Mouse (Mus musculus) adrenal gland, adult 18-20 months (tissue): ENCODE measurements at regions not wholly inside any gene's neighbourhood (a gene's known extent, or its start where the extent isn't known, plus 50 kb on each side); places are given as distances from the start of the nearest gene placed in this dataset.
A peak's percentile ranks its signal among the peaks of the same experiment; 100 is the strongest.
"Not testable (repeated sequence)": the region's sequence is repeated elsewhere in the genome, so short reads cannot be mapped to it uniquely, and the experiment has no call there.

Experiments used
- DNase-seq, 2 experiments: peaks; one replicate each; pipeline ENCODE4 v3.0.0; 2021 to 2022; ENCODE audit warnings: low spot score in 2 of 2

- no peak for DNase-seq
Measured at GRCm38 (mm10) chr9:84461441-84461840, 536.5 kb downstream of the Bckdhb start.

DNA sequence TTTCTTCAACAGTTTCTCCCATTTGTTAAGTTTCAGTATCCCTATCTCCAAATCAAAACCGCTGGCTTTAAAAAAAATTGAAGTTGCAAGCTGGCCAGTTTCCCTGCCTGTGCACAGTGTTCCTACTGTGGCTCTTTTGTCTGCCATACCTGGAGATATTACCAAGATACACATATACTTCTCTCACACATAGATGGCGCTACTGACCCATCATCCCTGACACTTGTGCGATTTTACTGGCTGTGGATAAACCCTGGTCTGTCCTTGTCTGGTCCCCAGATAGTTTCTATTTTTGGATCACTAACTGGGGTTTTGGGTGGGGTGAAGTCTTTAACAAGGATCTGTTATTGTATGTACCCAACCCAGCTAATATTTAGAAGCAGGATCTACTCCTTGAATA, 541.8 kb downstream of the Bckdhb start:
- DNase-seq = peak in 1 of 2 experiments; percentile 21

DNA sequence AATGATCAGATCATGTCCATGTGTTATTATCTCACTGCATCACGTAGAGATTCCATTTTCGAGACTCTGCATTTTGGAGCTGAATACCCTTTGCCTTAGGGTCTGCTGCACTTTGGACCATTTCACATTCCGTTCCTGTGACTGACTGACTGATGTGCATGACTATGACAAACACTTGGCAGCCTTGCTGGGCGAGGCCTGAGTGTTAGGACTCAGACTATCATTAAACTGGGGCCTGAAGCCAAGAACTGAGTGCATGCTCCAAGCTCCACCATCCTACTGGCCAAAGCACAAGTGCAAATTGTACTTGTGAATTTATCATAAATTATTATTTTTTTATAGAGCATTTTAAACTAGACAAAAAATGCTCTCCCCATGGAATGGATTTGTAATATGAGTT, 547.8 kb downstream of the Bckdhb start:
- DNase-seq = no peak

GRCm38 (mm10) chr9:84475906-84476305, 551.0 kb downstream of the Bckdhb start:
- no peak for DNase-seq

DNA sequence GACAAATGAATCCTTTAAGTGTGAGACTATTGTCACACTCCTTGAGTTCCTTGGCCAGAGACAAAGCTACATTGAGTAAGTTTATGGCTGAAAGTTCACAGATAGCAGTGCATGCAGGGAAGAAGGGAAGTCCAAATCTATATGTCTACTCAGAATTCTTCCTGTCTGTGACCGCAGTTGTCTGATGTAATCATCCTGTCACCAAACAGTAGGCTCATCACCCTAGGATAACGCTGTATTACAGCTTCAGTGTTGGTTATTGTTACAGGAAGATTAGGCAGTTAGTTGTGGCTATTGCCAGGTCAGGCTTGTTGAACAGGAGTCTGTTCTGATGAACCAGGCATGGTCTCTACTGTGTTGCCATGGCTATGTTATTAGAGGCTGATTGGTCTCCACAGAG, 574.6 kb downstream of the Bckdhb start:
- DNase-seq = no peak

DNA sequence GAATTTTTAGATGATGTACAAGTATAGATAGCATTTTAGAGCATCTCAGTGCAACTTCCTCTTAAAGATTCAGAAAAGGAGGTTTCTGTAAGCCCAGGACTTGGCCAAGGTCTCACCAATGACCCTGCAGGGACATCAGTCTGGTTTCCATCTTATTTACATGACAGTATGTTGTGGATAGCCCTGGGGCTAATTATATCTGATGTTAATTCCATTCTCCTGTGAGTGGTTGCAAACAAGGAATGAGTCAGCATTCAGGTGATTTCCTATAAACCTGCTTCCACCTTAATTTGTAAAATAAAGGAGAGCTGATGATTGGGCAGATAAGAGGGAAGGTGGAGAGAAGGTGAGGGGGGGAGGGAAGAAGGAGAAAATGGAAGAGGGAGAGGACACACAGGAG, 578.0 kb downstream of the Bckdhb start:
- not testable (repeated sequence) for DNase-seq

DNA sequence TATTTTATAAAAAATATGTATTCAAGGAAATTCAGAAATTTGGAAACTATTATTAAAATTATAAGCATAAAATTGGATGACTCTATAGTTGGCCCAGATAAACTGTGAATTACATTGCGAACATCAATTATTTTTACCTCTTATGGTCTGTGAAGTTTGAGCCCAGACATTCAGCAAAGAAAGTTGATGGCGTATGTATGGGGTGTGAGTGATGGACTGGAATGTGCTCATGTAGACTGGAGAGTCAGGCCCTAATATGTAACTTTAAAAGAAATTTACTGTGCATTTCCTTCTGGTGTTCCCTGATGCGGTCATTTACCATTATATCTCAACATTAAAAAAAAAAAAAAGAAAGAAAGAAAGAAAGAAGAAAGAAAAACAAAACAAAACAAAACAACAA, 592.1 kb downstream of the Bckdhb start:
- DNase-seq = no peak

DNA sequence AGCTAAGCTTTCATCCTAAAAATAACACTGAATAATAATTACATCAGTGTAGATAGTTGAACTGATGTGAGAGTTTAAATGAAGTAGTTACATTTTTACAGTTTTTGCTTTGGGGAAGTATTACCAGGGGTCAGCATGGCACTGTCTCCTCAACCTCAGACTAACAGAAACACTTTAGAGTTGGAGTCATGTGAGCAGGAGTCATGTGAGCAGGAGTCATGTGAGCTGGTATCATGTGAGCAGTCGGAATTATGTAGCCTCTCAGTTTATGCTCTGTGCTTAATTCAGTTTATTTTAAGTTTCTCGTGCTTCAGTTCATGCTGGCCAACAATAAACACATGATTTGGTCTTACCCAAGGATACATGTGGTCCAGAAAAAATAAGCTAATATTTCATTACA, 620.5 kb downstream of the Bckdhb start:
- DNase-seq = no peak

DNA sequence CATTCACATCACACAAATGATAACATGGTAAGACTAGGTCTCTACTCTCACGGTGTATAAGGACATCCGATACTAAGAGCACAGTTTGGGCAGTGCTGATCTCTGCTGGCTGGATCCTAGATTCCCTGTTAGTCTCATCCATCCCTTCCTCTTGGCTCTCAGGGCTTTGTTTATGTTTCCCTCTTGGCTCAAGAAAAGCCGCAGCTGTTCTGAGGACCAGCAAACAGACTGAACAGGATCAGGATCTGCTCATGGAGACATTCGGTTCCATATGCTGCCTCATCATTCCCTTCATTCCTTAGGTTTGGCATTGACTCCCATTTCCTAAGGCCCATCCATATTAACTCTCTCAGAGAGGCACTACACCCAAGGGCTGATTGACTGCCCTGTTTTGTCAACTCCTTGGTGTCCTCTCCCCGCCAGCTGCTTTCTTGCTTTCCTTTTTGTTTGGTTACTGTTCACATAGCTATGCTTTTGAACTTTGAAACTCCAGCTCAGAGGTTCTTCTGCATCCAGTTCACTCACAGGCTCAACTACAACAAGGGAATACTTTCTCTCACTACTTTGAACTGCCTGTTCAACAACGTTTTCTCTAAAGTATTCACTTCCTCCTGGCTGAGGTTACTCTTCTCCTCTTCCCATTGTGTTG, 623.2 kb downstream of the Bckdhb start:
- DNase-seq = no peak

GRCm38 (mm10) chr9:84555237-84555636, 630.3 kb downstream of the Bckdhb start:
- no peak for DNase-seq

DNA sequence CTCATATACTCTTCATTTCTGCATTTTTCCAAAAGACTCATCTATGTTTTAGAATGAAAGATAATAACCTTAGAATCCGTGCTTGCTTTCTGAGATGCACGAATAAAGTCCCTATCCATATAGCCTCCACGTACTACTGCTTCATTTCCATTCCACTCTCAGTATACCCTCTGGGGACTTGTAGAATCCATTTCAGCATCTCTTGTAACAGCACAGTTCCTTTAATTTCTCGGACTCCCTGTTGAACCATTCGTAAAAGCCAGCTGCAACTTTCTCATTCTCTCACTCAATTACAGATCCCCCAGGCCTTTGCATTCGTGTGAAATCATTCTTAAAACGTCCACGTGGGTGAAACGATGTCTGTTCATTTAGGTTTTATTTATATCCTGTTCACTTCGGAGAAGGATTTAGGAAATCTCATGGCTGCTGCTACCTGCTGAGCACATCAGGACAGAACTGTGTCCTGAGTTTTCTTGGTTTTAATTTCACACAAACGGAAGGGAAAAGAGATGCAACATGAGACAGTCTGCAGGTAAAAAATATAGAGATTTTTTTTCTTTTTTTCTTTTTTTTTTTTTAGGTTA, 631.4 kb downstream of the Bckdhb start:
- no peak for DNase-seq

DNA sequence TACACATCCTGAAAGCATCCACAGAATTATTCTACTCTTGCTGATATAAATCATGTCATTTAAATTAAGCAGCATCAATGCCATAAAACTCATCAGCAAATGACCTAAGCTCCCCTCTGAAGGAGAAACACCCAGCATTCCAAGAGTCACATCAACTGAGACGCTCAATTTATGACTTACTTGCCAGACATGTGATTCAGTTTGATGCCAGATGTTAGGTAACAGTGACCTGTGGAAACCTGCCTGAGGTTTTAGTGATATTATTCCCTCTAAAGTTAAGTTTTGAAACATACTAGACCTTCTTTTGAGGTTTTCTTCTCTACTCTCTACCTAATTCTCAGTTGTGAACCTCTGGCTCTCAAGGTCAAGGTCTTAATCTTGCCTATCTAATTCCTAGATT, 633.4 kb downstream of the Bckdhb start:
- DNase-seq = no peak

- no peak for DNase-seq
Measured at GRCm38 (mm10) chr9:84569533-84569932, 644.6 kb downstream of the Bckdhb start.

- DNase-seq = peak in 1 of 2 experiments; percentile 6
Measured at GRCm38 (mm10) chr9:84577781-84578180, 652.8 kb downstream of the Bckdhb start.

DNA sequence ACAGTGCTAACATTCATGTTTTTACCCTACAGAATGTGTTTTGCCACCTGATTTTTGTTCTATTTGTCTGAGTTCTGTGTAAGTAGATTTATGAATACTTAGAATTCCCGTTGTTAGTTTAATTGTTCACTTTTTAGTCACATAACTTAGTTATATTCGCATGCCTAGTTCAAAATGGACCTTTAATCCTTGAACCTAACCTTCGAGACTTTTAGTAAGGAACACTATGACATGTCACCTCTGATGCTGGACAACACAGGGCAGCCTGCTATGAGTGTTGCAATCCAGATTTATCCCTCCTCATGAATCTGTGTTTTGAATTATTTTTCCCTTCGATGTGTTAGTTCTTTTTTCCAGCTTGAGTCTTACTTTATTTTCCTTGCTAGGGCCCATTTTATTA, 662.8 kb downstream of the Bckdhb start:
- no peak for DNase-seq

DNA sequence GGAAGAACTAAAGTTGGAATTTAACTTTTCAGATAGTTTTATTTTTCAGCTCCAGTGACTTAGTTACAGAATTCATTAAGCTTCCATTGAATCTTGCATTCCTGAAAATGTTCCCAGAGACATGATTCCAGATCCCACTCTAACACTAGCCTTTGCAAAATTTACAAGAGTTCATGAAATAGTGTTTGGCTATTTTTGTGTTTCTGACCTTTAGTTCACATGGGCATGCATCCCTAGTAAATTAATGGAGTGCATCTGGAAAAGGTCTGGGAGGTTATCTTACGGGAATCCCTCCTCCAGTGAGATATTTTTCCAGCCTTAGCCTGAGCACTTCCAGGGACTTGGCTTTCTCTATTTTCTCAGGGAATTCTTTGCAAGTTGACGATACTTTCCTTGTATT, 669.8 kb downstream of the Bckdhb start:
- DNase-seq = no peak
